Mouse (Mus musculus) MEL (cell line): Measurements from ENCODE around the gene Sertad2. TPM values are rescaled to one million over a fixed set of nuclear protein-coding genes. Genes with fewer than 3 reads are reported as not detected.

ENCODE experiments used
- DNase-seq: peaks from one replicate; pipeline ENCODE4 v3.0.0; 2011; ENCODE audit warnings: low read depth, low spot score
- H3K27ac ChIP-seq: 2 replicates; pipeline ENCODE4 v1.5.1; 2012; ENCODE audit warnings: low read depth, mild to moderate bottlenecking, control low read depth, low read length, moderate library complexity; ENCODE audit not compliant: control insufficient read depth
- H3K27me3 ChIP-seq, 2 experiments: fragments of 150-350 bp in 1 of 2; sonication (generic) in 1 of 2; 2 replicates each; pipeline ENCODE4 v1.6.1; 2012; ENCODE audit warnings: low read length in 2 of 2, mild to moderate bottlenecking in 2 of 2, improper control_type of control experiment in 1 of 2, moderate library complexity in 1 of 2; ENCODE audit not compliant: insufficient read depth in 2 of 2, control insufficient read depth in 1 of 2
- H3K36me3 ChIP-seq, 2 experiments: 2 replicates each; pipeline ENCODE4 v1.6.1; 2012 to 2014; ENCODE audit warnings: low read length in 2 of 2, improper control_type of control experiment in 1 of 2, inconsistent platforms in 1 of 2, mild to moderate bottlenecking in 1 of 2; ENCODE audit not compliant: insufficient read depth in 2 of 2, control insufficient read depth in 1 of 2
- H3K4me1 ChIP-seq, 2 experiments: fragments of 150-350 bp in 1 of 2; sonication (generic) in 1 of 2; 2 replicates each; pipeline ENCODE4 v1.6.1; 2012; ENCODE audit warnings: low read length in 2 of 2, improper control_type of control experiment in 1 of 2, mild to moderate bottlenecking in 1 of 2; ENCODE audit not compliant: insufficient read depth in 2 of 2, control insufficient read depth in 1 of 2
- H3K4me3 ChIP-seq, 2 experiments: fragments of 150-350 bp in 1 of 2; sonication (generic) in 1 of 2; 2 replicates each; pipeline ENCODE4 v1.5.1; 2012; ENCODE audit warnings: low read depth in 2 of 2, low read length in 2 of 2, mild to moderate bottlenecking in 2 of 2, moderate library complexity in 2 of 2, control low read depth in 1 of 2, improper control_type of control experiment in 1 of 2; ENCODE audit not compliant: control insufficient read depth in 1 of 2, insufficient read depth in 1 of 2
- H3K79me2 ChIP-seq: 2 replicates; pipeline ENCODE4 v1.6.1; 2012; ENCODE audit warnings: mild to moderate bottlenecking, low read length, moderate library complexity; ENCODE audit not compliant: control insufficient read depth, poor library complexity, insufficient read depth
- H3K9ac ChIP-seq: 2 replicates; pipeline ENCODE4 v1.6.1; 2012; ENCODE audit warnings: low read depth, mild to moderate bottlenecking, control low read depth, low read length, moderate library complexity; ENCODE audit not compliant: control insufficient read depth, poor library complexity, severe bottlenecking
- H3K9me3 ChIP-seq: fragments of 150-350 bp; sonication (generic); replicated peaks from 2 replicates; pipeline ENCODE4 v1.6.1; 2012; ENCODE audit warnings: mild to moderate bottlenecking, low read length, improper control_type of control experiment, moderate library complexity; ENCODE audit not compliant: insufficient read depth
- ELF1 ChIP-seq: IDR thresholded peaks from 2 replicates; pipeline ENCODE4 v1.6.1; 2014; ENCODE audit warnings: low read depth, mild to moderate bottlenecking, inconsistent platforms, low read length, improper control_type of control experiment, moderate library complexity
- EP300 ChIP-seq, 2 experiments: IDR thresholded peaks; 2 replicates each; pipeline ENCODE4 v1.6.1; 2011; ENCODE audit warnings: improper control_type of control experiment in 2 of 2, low read length in 2 of 2, low read depth in 1 of 2, mild to moderate bottlenecking in 1 of 2
- GATA1 ChIP-seq: IDR thresholded peaks from 2 replicates; pipeline ENCODE4 v1.6.1; 2011; ENCODE audit warnings: low read depth, low read length, improper control_type of control experiment
- HCFC1 ChIP-seq: IDR thresholded peaks from 2 replicates; pipeline ENCODE4 v1.6.1; 2012; ENCODE audit warnings: low read depth, mild to moderate bottlenecking, inconsistent platforms, low read length, improper control_type of control experiment, moderate library complexity
- JUND ChIP-seq: IDR thresholded peaks from 2 replicates; pipeline ENCODE4 v1.6.1; 2011; ENCODE audit warnings: low read depth, mild to moderate bottlenecking, improper control_type of control experiment, low read length
- KAT2A ChIP-seq: conservative IDR thresholded peaks from 2 replicates; pipeline ENCODE4 v1.6.1; 2012; ENCODE audit warnings: low read depth, low read length, improper control_type of control experiment, inconsistent platforms
- MAX ChIP-seq: IDR thresholded peaks from 2 replicates; pipeline ENCODE4 v1.6.1; 2011; ENCODE audit warnings: low read length, improper control_type of control experiment
- MXI1 ChIP-seq: IDR thresholded peaks from 2 replicates; pipeline ENCODE4 v1.6.1; 2011; ENCODE audit warnings: mild to moderate bottlenecking, low read depth, low read length, improper control_type of control experiment
- MYB ChIP-seq: IDR thresholded peaks from 2 replicates; pipeline ENCODE4 v1.6.1; 2011; ENCODE audit warnings: mild to moderate bottlenecking, low read depth, low read length, improper control_type of control experiment
- NELFE ChIP-seq: IDR thresholded peaks from 2 replicates; pipeline ENCODE4 v1.6.1; 2011; ENCODE audit warnings: low read depth, low read length, improper control_type of control experiment
- POLR2A ChIP-seq, 2 experiments: IDR thresholded peaks; 2 replicates each; pipeline ENCODE4 v1.6.1; 2011 to 2012; ENCODE audit warnings: low read length in 2 of 2, mild to moderate bottlenecking in 2 of 2, control low read depth in 1 of 2, improper control_type of control experiment in 1 of 2, low read depth in 1 of 2, moderate library complexity in 1 of 2; ENCODE audit not compliant: control insufficient read depth in 1 of 2, insufficient read depth in 1 of 2, poor library complexity in 1 of 2
- SIN3A ChIP-seq: IDR thresholded peaks from 2 replicates; pipeline ENCODE4 v1.6.1; 2012; ENCODE audit warnings: low read length, improper control_type of control experiment, inconsistent platforms
- SMC3 ChIP-seq: IDR thresholded peaks from 2 replicates; pipeline ENCODE4 v1.6.1; 2011; ENCODE audit warnings: low read depth, low read length, improper control_type of control experiment
- TAL1 ChIP-seq: IDR thresholded peaks from 2 replicates; pipeline ENCODE4 v1.6.1; 2012; ENCODE audit warnings: mild to moderate bottlenecking, inconsistent platforms, low read length, moderate library complexity, mixed read lengths
- TCF12 ChIP-seq: IDR thresholded peaks from 2 replicates; pipeline ENCODE4 v1.6.1; 2014; ENCODE audit warnings: low read depth, mild to moderate bottlenecking, inconsistent platforms, low read length, improper control_type of control experiment, moderate library complexity
- USF1 ChIP-seq: IDR thresholded peaks from 2 replicates; pipeline ENCODE4 v1.6.1; 2014; ENCODE audit warnings: low read depth, mild to moderate bottlenecking, inconsistent platforms, low read length, improper control_type of control experiment, moderate library complexity
- USF2 ChIP-seq, 2 experiments: IDR thresholded peaks; 2 replicates each; pipeline ENCODE4 v1.6.1; 2011 to 2012; ENCODE audit warnings: improper control_type of control experiment in 2 of 2, low read length in 2 of 2, borderline replicate concordance in 1 of 2, inconsistent platforms in 1 of 2, low read depth in 1 of 2, mild to moderate bottlenecking in 1 of 2; ENCODE audit not compliant: insufficient read depth in 1 of 2
- ZC3H11A ChIP-seq: IDR thresholded peaks from 2 replicates; pipeline ENCODE4 v1.6.1; 2012; ENCODE audit warnings: low read depth, mild to moderate bottlenecking, inconsistent platforms, low read length, improper control_type of control experiment
- polyA plus RNA-seq, 2 experiments: library from polyadenylated mRNA; stranded (reverse) in 1 of 2; unstranded in 1 of 2; fragments of >175 nt in 1 of 2; fragments of >200 nt in 1 of 2; gene quantifications; 2 replicates each; pipeline versions ENCODE4 v1.2.1 to v1.2.4; 2012; ENCODE audit warnings: low replicate concordance in 2 of 2, low read depth in 1 of 2; ENCODE audit not compliant: insufficient read length in 2 of 2, insufficient read depth in 1 of 2, missing spikeins in 1 of 2
- total RNA-seq: library from RNA; depleted of rRNA; stranded (reverse); fragments of 300-350 nt; gene quantifications from 2 replicates; pipeline ENCODE4 v1.2.3, GENCODE M21; 2012

Gene Sertad2
- total and polyA plus RNA-seq, 3 experiments, result 7.0 to 11.5 TPM; not detected in 1

DNA sequence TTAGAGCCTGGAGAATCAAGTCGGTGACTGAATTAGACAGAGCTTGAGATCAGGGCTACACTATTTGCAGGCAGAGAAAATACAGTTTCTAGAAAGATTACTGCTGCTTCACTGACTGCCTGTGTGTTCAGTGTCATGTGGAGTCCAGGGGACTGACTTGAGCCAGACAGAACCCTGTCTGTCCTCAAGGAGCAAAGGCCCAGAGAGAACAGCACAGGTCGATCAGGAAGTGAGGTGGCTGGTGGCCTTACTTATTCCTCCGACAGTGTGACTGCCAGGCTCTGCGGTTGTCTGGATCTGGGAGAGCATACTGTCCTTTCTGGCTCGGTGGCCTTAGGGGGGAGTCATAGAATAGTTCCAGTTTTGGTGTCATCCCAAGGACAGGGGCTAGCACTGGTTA lies 137.7 kb downstream of the Sertad2 start:
- no peak for DNase-seq
- TF ChIP-seq MXI1 (no peak), MAX (no peak), MYB (no peak), SIN3A (no peak), TAL1 (no peak), USF1 (no peak), SMC3 (no peak)
- H3K27me3 ChIP-seq, result no peaks in the 10 kb centered on the region; a peak in 1 of 4 replicates

DNA sequence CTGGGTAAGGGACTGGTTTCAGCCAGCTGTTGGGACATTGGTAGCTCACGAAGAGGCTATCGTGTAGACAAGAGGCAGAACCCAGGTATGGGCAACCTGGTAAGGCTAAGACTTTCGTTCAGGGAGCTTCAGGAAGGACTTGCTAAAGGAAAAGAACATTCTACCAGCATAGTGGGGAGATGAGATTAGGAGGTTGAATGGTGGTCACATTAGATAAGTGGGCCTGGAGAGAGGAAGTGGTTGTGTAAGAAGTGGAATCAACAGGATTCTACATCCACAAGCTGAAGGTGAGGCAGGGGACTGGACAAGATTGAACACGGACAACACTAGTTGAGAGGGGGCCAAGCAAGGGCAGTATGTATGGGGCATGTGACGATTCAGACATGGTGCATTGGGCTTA lies 138.6 kb downstream of the Sertad2 start:
- Histone ChIP-seq H3K4me1 (peaks cover 3 to 14% of the 10 kb centered on the region in 2 experiments; a peak in 3 of 4 replicates), H3K9me3 (no peaks in the 10 kb centered on the region), H3K27me3 (no peaks in the 10 kb centered on the region; a peak in 1 of 4 replicates), H3K27ac (no peak overlapping the region), H3K9ac (no peak overlapping the region), H3K4me3 (no peak overlapping the region), H3K79me2 (no peaks in the 10 kb centered on the region), H3K36me3 (peaks cover 2 to 6% of the 10 kb centered on the region in 2 experiments; a peak in 3 of 4 replicates)
- TF ChIP-seq USF1 (no peak), ELF1 (no peak), TCF12 (peak; percentile 53; the same call in 1 of the 2 replicates), ZC3H11A (no peak), KAT2A (no peak), JUND (no peak), HCFC1 (no peak), EP300 (IDR thresholded peaks at IDR 0.05; ENCODE audit: low read depth in 1 of 2, low read length in 2 of 2) (peak; percentile 70 to 80), USF2 (IDR thresholded peaks at IDR 0.05; ENCODE audit: borderline replicate concordance in 1 of 2, insufficient read depth in 1 of 2, low read depth in 1 of 2, low read length in 2 of 2) (no peak), SMC3 (no peak; the same call in 1 of the 2 replicates), NELFE (no peak), GATA1 (peak; percentile 79), TAL1 (peak; percentile 53), MXI1 (no peak), SIN3A (no peak), MAX (no peak), POLR2A (IDR thresholded peaks at IDR 0.05; ENCODE audit: control insufficient read depth in 1 of 2, insufficient read depth in 1 of 2, low read depth in 1 of 2, low read length in 2 of 2, poor library complexity in 1 of 2) (no peak)
- peak; percentile 64 for DNase-seq

More for the DNA sequence above, 137.7 kb downstream of the Sertad2 start:
- Histone ChIP-seq H3K9me3 (no peaks in the 10 kb centered on the region), H3K4me3 (no peak overlapping the region), H3K79me2 (no peaks in the 10 kb centered on the region), H3K27ac (no peak overlapping the region), H3K36me3 (peaks cover 2 to 6% of the 10 kb centered on the region in 2 experiments; a peak in 3 of 4 replicates), H3K4me1 (peaks cover 3 to 14% of the 10 kb centered on the region in 2 experiments; a peak in 3 of 4 replicates), H3K9ac (no peak overlapping the region)
